Mouse (Mus musculus) cerebellum, adult 11-12 months (tissue): ENCODE data around the gene Vapa.
A peak's percentile ranks its signal among the peaks of the same experiment; 100 is the strongest.
"Not testable (repeated sequence)": the region's sequence is repeated elsewhere in the genome, so short reads cannot be mapped to it uniquely, and the experiment has no call there.

ENCODE experiments used
- DNase-seq: peaks from one replicate; pipeline ENCODE4 v3.0.0; 2022

Vapa gene

DNA sequence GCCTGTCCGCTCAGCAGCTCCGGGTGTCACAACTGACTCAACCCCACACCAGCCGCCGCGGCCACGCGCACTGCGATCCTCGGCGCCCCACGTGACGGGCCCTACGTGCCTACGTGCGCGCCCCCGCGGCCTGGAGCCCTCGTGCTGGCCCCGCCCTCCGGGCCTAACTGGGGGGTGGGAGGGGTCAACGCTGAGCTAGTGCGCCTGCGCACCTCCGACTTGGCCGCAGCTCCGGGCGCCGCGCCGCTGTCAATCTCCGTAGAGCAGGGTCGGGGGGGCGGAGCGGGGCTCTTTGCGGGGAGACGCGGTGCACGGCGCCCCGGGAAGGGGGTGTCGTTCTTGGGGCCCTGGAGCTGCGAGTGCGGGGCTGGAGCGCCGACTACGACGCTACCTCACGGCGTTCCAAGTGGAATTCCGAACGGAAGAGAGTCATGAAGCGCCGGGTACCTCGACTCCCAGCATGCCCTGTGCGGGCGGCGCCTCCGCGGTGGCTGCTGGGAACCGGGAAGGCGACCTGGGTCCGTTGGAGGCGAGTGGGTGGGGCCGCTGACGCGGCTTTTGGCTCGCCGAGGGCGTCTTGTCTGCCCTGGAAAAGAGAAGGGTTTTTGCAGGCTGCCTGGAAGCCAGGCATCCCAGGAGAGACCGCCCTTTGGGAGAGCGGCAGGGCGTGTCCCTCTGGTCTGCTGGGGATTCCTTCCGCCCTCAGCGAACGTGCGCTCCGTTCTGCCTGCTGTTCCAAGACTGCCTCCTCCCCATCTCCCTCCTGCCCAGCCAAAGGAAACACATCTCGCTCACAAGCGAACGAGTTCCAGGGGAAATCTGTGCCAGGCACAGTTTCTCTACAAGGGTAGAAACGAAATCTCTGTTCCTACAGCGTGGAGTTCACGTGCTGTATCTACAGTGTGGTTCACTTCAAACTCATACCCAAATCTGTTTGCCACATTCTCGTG lies at the start of gene Vapa:
Gene Vapa (minus strand): TSS at position 93 of the 950 bp plus-strand sequence.
- peak; percentile 98 for DNase-seq

- no peak for DNase-seq
These were observed 49.3 kb upstream of the Vapa start for GRCm38 (mm10) chr17:65662662-65663061.

DNA sequence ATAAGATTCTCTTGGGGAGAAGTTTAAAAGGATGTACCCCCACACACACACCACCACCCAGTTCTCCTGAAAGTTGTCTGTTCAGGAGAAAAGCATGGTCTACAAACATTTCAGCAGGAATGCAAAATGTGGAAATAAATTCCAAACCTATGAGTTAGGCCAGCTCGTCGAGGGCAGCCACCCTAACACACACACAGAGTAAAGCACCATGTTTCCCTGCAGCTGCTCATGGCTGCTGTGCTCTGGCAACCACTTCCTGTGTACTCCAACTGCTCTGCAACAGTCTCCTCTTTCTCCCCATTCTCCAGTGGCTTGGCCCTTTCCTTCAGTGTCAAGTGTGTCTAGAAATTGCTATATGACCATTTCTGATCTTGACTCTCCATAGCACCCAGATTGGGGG lies 45.1 kb upstream of the Vapa start:
- no peak for DNase-seq

GRCm38 (mm10) chr17:65657958-65658357 lies 44.6 kb upstream of the Vapa start:
- DNase-seq: no peak

GRCm38 (mm10) chr17:65656731-65657130 lies 43.4 kb upstream of the Vapa start:
- no peak for DNase-seq

GRCm38 (mm10) chr17:65656076-65656475 lies 42.7 kb upstream of the Vapa start:
- no peak for DNase-seq

DNA sequence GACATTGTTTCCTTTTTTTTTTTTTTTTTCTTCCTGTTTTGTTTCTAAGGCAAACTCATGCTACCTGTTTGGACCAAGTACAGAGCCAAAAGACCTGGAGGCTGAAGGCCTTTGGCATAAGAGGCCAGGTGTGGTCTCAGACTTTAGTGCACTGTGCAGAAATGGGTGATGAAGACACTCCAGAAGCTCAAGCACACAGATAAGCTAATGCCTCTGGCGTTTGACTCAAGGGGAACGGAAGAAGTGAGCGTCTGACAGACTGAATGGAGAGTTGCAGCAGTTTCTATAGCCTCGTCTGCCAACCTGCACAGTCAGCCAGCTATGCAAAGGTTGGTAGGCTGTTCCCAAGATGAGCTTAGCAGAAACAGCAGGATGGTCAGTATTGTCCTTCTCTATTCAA lies 42.3 kb upstream of the Vapa start:
- no peak for DNase-seq

DNA sequence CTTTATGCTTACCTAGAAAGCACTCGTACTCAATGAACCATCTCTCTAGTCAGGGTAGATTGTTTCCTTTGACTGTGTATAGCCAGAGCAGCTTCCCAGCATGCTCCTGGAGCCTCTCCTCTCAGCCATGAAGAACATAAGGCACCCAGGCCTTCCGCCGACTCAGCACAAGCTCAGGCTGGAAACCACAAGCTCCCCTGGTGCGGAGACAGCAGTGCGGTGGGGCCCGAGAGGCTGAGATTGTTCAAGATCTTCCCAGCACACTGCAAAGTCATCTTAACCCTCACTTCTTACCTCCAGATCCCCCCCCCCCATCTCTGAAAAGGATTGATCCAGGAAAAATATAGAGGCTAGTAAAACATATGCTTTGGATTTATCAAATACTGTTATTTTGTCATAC lies 37.2 kb upstream of the Vapa start:
- DNase-seq: no peak

DNA sequence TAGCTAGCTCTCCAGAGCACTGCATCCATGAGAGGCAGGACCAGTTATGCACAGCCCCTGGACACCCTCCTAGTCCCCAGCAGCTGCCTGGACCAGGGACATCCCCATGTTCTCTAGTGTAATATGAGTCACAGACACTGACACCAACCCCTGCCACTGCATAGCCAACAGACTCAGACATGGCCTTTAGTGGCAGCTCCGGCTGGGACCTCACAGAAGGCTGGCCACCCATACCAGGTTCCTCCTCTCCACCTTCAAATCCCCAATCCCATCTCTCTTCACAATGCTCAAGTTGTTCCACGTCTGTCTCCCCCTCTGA lies 35.8 kb upstream of the Vapa start:
- no peak for DNase-seq

- no peak for DNase-seq
These were observed 35.2 kb upstream of the Vapa start for GRCm38 (mm10) chr17:65648371-65649174.

- DNase-seq: no peak
These were observed 34.6 kb upstream of the Vapa start for GRCm38 (mm10) chr17:65647961-65648360.

DNA sequence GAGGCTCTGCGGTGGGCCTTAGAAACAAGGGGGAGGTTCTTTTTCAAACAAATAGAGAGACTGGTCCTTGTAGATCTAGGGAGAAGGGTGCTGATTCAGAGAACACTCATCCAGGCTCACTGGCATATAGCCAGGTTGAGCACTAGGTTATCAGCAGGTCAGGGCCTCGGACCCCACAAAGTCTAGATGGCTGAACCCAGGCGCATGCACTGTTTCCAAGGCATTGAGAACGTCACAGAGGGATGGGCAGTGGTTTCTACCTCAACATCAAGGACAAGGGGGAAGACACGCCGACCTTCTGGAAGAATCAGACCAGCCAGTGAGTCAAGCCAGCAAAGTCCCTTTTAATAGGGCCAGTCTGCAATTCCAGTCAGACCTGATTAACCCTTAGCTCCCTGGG lies 33.9 kb upstream of the Vapa start:
- no peak for DNase-seq

DNA sequence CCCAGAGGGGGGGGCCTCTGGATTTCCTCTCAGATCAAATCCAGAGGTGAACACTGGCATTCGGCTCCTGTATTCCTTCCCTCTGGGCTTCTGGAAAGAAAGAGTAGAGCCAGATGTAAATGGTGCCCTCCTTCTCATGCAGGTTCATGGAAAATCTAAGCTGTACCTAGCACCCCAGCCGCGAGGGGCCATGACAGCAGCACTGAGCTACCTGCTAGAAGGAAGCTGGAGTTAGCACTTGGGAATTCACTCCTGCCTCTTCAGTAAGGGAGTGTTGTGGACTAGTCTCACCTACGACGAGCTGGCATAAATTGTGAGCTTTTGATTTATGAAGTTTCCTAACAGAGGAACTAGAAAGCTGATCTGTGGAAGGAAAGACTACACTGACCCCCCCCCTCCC lies 30.2 kb upstream of the Vapa start:
- no peak for DNase-seq

DNA sequence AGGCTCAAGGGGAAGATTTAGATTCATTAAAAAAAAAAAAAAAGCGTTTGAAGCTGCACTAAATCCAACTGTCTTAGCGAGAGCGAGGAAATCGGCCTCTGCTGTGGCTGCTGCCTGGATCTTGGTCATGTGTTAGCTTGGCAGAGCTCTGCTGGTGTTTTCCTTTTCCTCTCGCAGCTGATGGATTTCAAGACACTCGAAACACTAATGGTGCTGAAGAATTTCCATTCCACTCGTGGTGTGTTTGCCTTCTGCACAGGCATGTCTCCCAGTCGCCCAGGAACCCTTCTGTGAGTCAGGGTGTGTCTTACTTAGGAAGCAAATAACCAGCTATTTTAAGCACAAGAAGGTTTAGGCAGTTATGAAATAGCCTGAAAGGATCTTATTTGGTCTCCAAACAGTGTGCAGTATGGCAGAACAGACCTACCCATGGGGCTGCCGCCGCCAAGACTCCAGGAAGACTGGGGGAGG lies 29.7 kb upstream of the Vapa start:
- DNase-seq: no peak

DNA sequence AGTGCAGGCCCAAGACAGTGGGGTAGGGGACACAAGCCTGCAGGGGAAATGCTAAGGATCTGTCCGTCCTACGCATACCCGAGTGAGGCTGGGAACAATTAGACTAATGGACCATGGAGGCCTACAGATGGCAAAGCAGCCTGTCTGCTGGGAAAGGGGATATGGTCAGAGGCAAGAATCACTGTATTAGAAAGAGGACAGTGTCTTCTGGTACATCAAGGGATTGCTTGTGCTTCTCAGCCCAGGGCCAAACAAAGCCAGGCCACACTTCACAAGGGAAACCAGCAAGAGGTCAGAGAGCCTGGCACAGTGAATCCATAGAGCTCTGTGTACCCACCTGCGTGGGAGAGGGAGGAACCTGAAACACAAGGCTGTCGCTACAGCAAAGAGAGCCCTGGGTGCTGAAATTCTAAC lies 29.2 kb upstream of the Vapa start:
- no peak for DNase-seq

DNA sequence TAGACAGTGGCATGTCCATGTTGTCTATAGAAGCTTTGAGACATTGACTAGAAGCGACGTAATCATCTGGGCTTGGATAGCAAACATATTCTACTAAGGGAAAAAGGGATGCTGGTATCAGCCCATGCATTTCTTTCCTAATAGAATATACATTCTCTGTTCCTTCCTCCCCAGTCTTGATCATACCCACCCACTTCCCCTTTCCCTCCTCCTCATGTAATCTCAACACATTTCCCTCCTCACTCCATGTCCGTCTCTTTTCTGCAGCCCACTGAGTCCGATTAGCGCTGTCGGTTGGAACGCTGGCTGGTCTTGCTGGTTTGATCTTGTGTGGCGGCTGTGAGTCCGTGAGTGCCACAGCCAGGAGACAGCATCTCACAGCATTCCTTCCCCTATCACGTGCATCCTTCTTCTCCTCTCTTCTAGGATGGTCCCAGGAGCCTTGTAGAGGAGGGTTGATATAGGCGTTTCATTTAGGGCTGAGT lies 28.4 kb upstream of the Vapa start, which contains the start of gene Txndc2:
Gene Txndc2 (minus strand): TSS at position 435 of the 485 bp plus-strand sequence.
- DNase-seq: no peak

DNA sequence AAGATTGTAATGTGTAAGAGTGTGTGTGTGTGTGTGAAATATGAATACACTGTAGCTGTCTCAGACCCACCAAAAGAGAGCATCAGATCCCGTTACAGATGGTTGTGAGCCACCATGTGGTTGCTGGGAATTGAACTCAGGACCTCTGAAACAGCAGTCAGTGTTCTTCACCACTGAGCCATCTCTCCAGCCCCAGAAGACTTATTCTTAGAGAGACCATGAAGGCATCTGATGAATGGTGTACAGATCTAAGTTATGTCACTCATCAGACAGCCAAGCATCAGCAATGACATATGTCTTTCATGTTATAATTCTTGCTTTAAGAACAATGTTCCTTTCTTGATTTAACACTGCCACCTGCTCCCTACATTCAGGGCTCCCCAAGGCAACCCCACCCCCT lies 25.8 kb upstream of the Vapa start:
- DNase-seq: no peak

GRCm38 (mm10) chr17:65635715-65636360 lies 22.5 kb upstream of the Vapa start:
- no peak for DNase-seq

DNA sequence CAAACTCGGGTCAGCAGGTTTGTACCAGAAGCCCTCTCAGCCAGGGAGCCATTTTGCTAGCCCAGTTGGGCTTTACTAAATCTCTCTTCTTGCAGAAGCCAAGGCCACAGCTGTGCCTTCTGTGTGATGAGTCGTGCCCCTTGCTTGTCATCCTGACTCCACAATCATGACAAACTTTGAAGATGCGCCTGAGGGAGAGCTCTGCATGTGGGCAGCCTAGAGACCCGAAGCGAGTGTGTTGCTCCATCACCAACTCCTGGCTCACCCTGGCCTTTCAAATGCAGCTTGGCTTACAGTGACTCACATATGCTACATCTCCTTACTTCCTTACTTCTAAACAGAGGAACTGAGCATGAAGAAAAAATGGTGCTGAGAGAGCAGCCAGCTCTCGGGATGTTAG lies 16.6 kb upstream of the Vapa start:
- DNase-seq: no peak

- DNase-seq: not testable (repeated sequence)
These were observed 15.6 kb upstream of the Vapa start for GRCm38 (mm10) chr17:65628823-65629532.

GRCm38 (mm10) chr17:65626301-65626700 lies 12.9 kb upstream of the Vapa start:
- no peak for DNase-seq

DNA sequence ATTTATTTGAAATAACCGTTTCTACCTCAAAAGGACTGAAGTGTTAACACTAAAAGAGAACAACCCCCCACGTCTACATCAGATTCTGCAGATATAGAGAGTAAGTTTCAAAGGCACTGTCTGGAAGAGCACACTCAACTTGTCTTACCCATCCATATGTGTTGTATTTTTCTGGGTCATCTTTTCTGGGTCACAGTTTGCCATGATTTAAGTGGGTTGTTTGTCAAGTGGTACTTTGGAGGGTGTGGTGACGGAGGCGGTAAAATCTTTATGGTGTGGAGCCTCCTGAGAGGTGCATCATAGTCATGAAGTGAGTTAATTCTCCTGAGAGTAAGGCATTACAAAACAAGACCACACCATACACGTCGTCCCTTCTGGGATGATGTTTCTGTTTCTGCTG lies 12.2 kb upstream of the Vapa start:
- no peak for DNase-seq

GRCm38 (mm10) chr17:65623130-65623529 lies 9.8 kb upstream of the Vapa start:
- DNase-seq: no peak
